Mouse (Mus musculus) embryo, embryonic 10 days (tissue): ENCODE data around the gene Gpr141.
A peak's percentile ranks its signal among the peaks of the same experiment; 100 is the strongest.

Source experiments
- DNase-seq: peaks from one replicate; pipeline ENCODE4 v3.0.0-alpha.2; 2015; ENCODE audit warnings: low spot score

Gpr141 gene

DNA sequence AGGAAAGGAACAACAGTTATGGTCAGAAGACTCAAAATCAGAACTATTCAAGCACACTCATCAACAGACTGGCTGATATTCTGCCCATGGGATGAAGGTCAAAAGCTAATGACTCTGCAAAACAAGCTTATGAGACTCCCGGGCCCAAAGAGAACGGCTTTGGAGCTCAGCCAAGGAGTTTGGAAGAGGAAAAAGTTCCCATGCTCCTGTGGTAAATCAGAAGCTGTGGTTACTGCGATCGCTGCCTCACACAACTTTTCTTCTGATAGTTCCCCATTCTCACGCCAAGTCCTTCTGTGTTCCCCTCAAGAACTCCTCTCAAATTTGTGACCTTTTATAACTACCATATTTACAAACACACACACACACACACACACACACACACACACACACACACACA, 105.1 kb downstream of the Gpr141 start:
- DNase-seq: no peak

DNA sequence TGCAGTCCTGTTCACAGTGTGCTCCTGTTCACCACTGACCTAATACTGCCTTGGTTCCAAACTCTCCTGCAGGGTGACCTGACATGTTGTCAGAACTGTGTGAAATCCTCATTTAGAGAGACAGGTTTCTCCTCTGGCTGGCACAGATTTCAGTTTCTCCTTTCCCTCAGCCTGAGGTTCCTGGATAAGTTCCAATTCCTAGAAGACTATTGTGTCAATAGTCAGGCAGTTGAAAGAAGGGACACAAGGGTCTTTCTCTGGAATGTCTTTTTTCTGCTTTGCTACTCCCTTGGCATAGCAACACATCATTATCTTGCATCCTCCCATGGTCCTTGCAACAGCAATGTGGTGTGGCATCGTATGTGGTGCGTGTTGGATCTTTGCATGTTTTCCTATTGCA, 106.9 kb downstream of the Gpr141 start:
- DNase-seq: no peak

- DNase-seq: no peak
Measured at GRCm38 (mm10) chr13:19703806-19704205, 120.3 kb downstream of the Gpr141 start.

DNA sequence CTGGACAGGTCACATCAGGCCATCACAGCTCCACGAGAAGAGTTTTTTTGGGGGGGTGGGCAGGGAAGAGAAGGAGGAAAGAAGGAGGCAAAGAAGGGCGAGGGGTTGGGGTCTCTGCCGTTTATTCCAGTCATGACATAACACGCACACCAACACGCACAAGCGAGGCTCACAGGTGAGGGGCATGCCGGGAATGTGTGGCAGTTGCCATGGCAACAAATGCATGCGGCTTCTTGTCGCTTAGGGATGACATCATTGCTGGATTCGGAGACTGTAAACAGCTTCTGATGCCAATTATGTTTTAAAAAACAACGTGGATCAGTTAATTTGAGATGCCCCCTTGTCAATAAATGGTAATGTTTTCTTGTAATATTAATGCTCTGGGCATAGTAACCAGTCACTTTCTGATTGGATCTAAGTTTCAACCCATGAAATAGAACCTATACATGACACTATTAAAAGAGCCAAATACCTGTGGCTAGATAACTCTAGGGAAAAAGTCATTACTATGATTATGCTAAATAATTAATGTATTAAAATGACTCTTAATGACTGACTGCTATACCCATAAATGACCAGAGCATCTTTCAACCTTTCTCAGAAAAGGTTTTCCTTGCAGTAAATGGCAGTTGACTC, 122.5 kb downstream of the Gpr141 start:
- DNase-seq: peak; percentile 10

- DNase-seq: no peak
Measured at GRCm38 (mm10) chr13:19700733-19701442, 123.2 kb downstream of the Gpr141 start.
